Mouse (Mus musculus) hindbrain, embryonic 10.5 days (tissue): ENCODE results near the gene Runx2. TPM values are rescaled to one million over a fixed set of nuclear protein-coding genes. Genes with fewer than 3 reads are reported as not detected.
A peak's percentile ranks its signal among the peaks of the same experiment; 100 is the strongest.

ENCODE experiments used
- DNase-seq: peaks from one replicate; pipeline ENCODE4 v3.0.0-alpha.2; 2017; ENCODE audit warnings: low spot score
- H3K27ac ChIP-seq: fragments of 300-500 bp; sonication (generic); 2 replicates; pipeline ENCODE4 v1.5.1; 2016; ENCODE audit warnings: mild to moderate bottlenecking, moderate library complexity
- H3K27me3 ChIP-seq: fragments of 300-500 bp; sonication (generic); 2 replicates; pipeline ENCODE4 v1.6.1; 2016; ENCODE audit warnings: mild to moderate bottlenecking; ENCODE audit not compliant: poor library complexity, insufficient read depth, severe bottlenecking
- H3K36me3 ChIP-seq: fragments of 300-500 bp; sonication (generic); 2 replicates; pipeline ENCODE4 v1.6.1; 2016; ENCODE audit warnings: mild to moderate bottlenecking, moderate library complexity
- H3K4me1 ChIP-seq: fragments of 300-500 bp; sonication (generic); replicated peaks from 2 replicates; pipeline ENCODE4 v1.6.1; 2016; ENCODE audit warnings: mild to moderate bottlenecking
- H3K4me3 ChIP-seq: fragments of 300-500 bp; sonication (generic); 2 replicates; pipeline ENCODE4 v1.5.1; 2016; ENCODE audit warnings: mild to moderate bottlenecking, moderate library complexity
- H3K9me3 ChIP-seq: fragments of 300-500 bp; sonication (generic); 2 replicates; pipeline ENCODE4 v1.6.1; 2016; ENCODE audit warnings: mild to moderate bottlenecking, moderate library complexity
- whole genome bisulfite sequencing: fragments of 180-500 bp; shearing (Covaris S2); methylation state at CpG from one replicate; pipeline ENCODE4 v1.1.7; 2016; 5-methylcytosine and 5-hydroxymethylcytosine counted together
- polyA plus RNA-seq: library from polyadenylated mRNA; unstranded; fragments of >200 nt; fragmentation: Nextera tagmentation; extraction: Ambion mirVana; gene quantifications from 2 replicates; pipeline ENCODE4 v1.2.1, GENCODE M21; 2016

Runx2 gene
- polyA plus RNA-seq, 1 experiment from 2014 or later: 0.52 TPM

DNA sequence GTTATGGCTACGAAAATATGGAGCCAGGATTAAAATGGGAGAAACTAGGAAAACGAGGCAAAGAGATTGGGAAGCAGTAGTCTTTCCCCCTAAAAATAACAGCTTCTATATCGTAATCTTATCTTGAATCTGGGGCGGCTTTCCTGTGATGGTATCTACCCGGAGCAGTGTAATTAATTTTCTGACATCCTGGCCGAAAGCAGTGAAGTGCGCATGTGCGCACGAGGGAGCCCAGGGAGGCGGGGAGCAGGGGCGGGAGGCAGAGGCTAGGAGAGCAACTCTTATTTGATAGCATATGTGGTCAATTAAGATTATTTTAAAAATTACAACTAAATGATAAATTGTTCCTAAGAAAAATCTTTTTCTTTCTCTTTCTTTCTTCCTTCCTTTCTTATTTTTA, 195.9 kb downstream of the Runx2 start:
- Histone ChIP-seq H3K36me3 (no peaks in the 10 kb centered on the region), H3K27ac (no peak overlapping the region), H3K27me3 (0 out of 2 replicates have a peak, but pooled peaks cover 3% of the 10 kb centered on the region), H3K4me1 (peaks cover 11% of the 10 kb centered on the region), H3K9me3 (peaks cover 7% of the 10 kb centered on the region; the same call in 1 of the 2 replicates), H3K4me3 (no peak overlapping the region)
- WGBS: 72% methylated on average over 11 of the region's 11 CpGs
- DNase-seq: no peak

DNA sequence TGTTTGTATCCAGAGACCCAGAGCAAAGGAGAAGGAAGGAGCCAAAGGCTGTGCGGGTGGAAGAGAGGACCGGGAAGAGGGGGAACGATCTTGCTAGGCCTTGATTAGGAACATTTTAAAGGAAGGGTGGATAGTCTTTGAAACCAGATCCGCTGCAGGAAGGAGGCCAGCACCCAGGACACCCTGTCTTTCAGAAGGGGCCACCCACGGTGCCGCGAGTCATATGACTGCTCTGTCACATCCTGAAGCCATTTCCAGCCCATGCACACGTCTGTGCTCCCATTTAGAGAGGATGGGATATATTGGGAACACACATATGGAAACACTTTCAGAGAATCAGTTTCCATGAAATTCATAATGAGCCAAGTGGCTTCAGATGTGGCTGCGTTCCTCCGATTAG, 196.4 kb downstream of the Runx2 start:
- peak; percentile 25 for DNase-seq
- H3K36me3 ChIP-seq: no peaks in the 10 kb centered on the region
- H3K4me1 ChIP-seq: peaks cover 15% of the 10 kb centered on the region
- H3K4me3 ChIP-seq: no peak overlapping the region
- H3K27ac ChIP-seq: no peak overlapping the region
- 0 out of 2 replicates have a peak, but pooled peaks cover 3% of the 10 kb centered on the region for H3K27me3 ChIP-seq
- 59% methylated on average over 10 of the region's 10 CpGs for WGBS
- H3K9me3 ChIP-seq: peaks cover 7% of the 10 kb centered on the region; the same call in 1 of the 2 replicates

- Histone ChIP-seq H3K9me3 (peaks cover 7% of the 10 kb centered on the region; the same call in 1 of the 2 replicates), H3K27ac (no peak overlapping the region), H3K36me3 (no peaks in the 10 kb centered on the region), H3K27me3 (0 out of 2 replicates have a peak, but pooled peaks cover 3% of the 10 kb centered on the region), H3K4me3 (no peak overlapping the region), H3K4me1 (peaks cover 18% of the 10 kb centered on the region)
- no peak for DNase-seq
- WGBS: 84% methylated on average over 2 of the region's 2 CpGs
These were observed 196.9 kb downstream of the Runx2 start for GRCm38 (mm10) chr17:44617741-44618140.

DNA sequence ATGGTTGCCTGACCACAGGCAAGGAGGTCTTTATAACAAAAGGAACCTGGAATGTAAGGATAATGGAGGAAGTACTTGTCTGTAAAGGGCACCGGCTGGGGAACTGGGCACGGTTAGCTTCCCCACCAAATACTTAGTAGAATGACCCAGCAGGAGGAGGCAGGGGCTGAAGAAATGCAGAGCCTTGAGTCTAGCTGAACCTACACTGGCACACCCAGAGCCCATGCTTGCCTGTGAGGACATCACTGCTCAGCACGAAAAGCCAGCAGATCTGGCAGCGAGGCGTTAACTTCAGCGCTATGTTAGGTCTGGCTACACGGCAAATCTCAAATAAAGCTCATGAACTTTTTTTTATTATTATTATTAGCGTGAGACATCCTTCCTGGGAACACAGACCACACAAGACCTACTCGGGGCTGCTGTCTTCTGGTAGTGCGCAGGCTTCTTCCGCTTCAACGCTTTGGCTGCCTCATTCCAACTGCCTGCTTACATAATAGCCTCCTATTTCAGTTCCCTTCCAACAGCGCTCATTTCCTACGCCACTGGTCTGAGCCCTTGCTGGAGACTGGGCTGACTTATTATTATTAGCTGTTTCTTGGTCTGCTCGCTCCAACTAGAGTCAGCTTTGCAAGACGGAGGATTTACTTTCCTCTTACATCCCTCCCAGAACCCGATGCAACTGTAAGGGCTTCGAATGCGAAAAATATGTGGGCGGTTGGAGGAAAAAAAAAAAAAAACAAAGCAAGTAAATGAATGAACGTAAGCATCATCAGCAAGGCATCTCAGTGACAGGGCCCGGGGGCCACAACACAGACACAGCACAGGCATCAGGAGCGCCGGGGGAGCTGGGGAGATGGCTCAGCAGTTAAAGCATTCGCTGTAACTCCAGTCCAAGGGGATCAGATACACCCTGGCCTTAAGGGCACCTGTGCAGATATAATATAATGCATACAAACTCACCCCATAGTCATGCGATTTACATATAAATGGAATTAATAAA, 200.6 kb downstream of the Runx2 start:
- Histone ChIP-seq H3K4me1 (peaks cover 19% of the 10 kb centered on the region), H3K27ac (no peak overlapping the region)
- DNase-seq: no peak

DNA sequence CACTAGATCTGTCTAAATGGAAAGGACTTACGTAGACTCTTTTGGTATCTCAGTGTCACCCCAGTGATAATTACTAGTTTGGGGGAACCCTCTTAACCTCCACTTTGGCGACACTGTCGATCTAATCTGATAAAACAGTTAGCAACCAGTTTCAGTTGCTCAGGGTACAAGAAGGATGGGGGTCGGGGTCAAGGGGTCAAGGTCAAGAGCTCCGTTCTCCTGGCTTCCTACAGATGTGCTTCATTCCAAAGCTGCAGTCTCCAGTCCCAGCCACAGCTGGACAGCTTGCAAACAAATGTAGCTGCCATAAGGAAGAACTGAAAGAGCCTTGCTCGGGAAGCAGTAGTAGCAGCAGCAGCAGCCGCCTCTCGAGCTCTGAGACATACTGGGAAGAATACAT, 202.0 kb downstream of the Runx2 start:
- no peak for DNase-seq
- Histone ChIP-seq H3K27ac (no peak overlapping the region), H3K36me3 (no peaks in the 10 kb centered on the region), H3K4me1 (peaks cover 19% of the 10 kb centered on the region), H3K9me3 (no peaks in the 10 kb centered on the region), H3K4me3 (no peak overlapping the region), H3K27me3 (no peaks in the 10 kb centered on the region)
- WGBS: 64% methylated on average over 8 of the region's 8 CpGs

More for the DNA sequence above, 200.6 kb downstream of the Runx2 start:
- 69% methylated on average over 26 of the region's 26 CpGs for WGBS
- Histone ChIP-seq H3K27me3 (0 out of 2 replicates have a peak, but pooled peaks cover 3% of the 10 kb centered on the region), H3K9me3 (no peaks in the 10 kb centered on the region), H3K36me3 (no peaks in the 10 kb centered on the region), H3K4me3 (no peak overlapping the region)

DNA sequence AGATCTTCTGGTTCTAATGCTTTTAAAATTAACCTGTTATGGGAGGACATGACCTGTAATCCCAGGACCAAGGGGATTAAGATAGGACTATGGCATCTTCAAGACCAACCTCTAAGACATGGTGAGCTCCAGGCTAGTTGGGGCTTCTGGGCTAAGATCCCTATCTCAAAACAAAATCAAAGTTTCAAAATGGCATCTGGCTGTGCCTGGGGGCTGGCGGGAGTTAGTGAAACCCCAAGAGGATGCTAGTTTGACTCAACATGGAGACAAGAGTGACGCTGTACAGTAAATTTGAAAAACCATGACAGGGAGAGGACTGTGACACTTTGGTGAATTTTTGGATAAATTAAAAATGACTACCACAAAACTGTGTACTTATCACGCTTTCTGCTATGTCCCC, 202.6 kb downstream of the Runx2 start:
- Histone ChIP-seq H3K4me3 (no peak overlapping the region), H3K4me1 (peaks cover 19% of the 10 kb centered on the region), H3K27me3 (no peaks in the 10 kb centered on the region), H3K36me3 (no peaks in the 10 kb centered on the region), H3K27ac (no peak overlapping the region), H3K9me3 (no peaks in the 10 kb centered on the region)
- 94% methylated on average over 3 of the region's 3 CpGs for WGBS
- DNase-seq: no peak

DNA sequence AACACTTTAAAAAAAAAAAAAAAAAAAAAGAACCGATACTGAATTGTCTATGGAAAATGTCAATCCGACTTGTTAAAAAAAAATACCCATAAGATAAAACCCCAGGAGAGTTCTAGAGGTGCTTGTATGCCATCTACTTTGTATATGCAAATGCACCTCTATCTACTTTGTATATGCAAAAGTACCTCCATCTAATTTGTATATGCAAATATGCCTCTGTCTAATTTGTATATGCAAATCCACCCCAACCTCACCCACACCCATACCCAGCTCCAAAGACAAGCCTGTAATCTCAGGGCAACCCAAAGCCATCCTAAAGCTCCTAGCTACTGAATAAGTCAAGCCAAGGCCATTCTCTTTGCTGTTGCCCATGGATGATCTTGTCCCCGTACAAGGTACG, 203.1 kb downstream of the Runx2 start:
- 98% methylated on average over 4 of the region's 4 CpGs for WGBS
- Histone ChIP-seq H3K27me3 (no peaks in the 10 kb centered on the region), H3K4me1 (peaks cover 19% of the 10 kb centered on the region), H3K36me3 (no peaks in the 10 kb centered on the region), H3K27ac (no peak overlapping the region), H3K9me3 (no peaks in the 10 kb centered on the region), H3K4me3 (no peak overlapping the region)
- no peak for DNase-seq

GRCm38 (mm10) chr17:44610828-44611227, 203.8 kb downstream of the Runx2 start:
- no peak overlapping the region for H3K27ac ChIP-seq
- peaks cover 19% of the 10 kb centered on the region for H3K4me1 ChIP-seq
- 83% methylated on average over 6 of the region's 6 CpGs for WGBS
- no peak overlapping the region for H3K4me3 ChIP-seq
- no peaks in the 10 kb centered on the region for H3K36me3 ChIP-seq
- no peak for DNase-seq
- no peaks in the 10 kb centered on the region for H3K27me3 ChIP-seq
- no peaks in the 10 kb centered on the region for H3K9me3 ChIP-seq

DNA sequence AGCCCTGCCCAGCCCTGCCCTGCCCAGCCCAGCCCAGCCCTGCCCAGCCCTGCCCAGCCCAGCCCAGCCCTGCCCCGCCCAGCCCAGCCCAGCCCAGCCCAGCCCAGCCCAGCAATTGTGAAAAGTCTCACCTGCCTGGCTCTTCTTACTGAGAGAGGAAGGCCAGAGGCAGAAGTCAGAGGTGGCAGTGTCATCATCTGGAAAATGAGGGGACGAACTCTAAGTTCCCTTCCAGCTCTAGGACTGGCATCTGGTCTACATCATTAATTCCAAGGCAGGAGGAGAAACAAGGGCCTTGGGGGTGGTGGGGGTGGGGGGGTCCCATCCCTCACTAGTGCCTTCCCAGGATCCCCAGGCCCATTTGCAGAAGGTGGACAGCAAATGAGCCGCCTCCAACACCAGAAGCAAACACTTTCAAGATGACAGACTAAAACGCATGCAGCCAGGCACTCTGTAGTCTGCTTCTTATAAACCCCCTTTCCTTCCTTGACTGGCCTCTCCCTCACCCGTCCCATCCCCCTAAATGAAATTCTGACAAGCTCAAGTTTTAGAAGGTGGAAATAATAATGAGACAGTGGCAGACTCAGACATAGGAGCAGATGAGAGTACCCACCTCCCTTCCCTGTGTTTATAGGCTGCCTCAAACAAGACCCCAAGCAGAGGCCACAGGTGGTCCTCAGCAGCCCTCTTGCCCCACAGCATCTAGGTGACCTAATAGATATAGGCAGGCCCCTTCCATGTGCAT, 204.5 kb downstream of the Runx2 start:
- Histone ChIP-seq H3K27ac (no peak overlapping the region), H3K27me3 (no peaks in the 10 kb centered on the region), H3K4me1 (peaks cover 19% of the 10 kb centered on the region), H3K36me3 (no peaks in the 10 kb centered on the region), H3K4me3 (no peak overlapping the region), H3K9me3 (no peaks in the 10 kb centered on the region)
- DNase-seq: no peak
- 77% methylated on average over 5 of the region's 5 CpGs for WGBS

DNA sequence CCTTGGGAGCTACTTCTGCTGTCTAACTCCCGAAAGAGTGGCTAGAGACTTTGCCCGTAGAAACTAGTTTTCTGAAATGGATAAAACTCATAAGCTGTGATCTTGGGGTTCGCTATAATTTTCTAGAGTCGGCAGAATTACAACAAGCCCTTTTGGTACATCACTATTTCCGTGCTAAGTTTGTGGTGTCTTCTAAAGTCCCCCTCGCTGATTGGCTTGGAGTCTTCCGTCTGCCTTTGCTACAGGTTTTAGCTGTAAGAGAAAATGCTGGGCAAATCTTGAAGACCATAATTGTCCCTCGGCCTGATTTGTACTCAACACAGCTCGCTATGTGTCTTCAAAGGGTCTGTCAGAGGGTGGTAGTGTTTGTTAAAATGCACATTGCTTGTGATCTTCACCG, 205.2 kb downstream of the Runx2 start:
- Histone ChIP-seq H3K27ac (no peak overlapping the region), H3K4me1 (peaks cover 18% of the 10 kb centered on the region), H3K36me3 (no peaks in the 10 kb centered on the region), H3K9me3 (no peaks in the 10 kb centered on the region), H3K27me3 (no peaks in the 10 kb centered on the region), H3K4me3 (no peak overlapping the region)
- WGBS: 88% methylated on average over 10 of the region's 10 CpGs
- no peak for DNase-seq

GRCm38 (mm10) chr17:44608907-44609306, 205.7 kb downstream of the Runx2 start:
- no peaks in the 10 kb centered on the region for H3K9me3 ChIP-seq

GRCm38 (mm10) chr17:44607383-44607782, 207.2 kb downstream of the Runx2 start:
- H3K27me3 ChIP-seq: no peaks in the 10 kb centered on the region
- no peaks in the 10 kb centered on the region for H3K9me3 ChIP-seq
- H3K36me3 ChIP-seq: no peaks in the 10 kb centered on the region
- no peak overlapping the region for H3K4me3 ChIP-seq
- H3K27ac ChIP-seq: no peak overlapping the region
- H3K4me1 ChIP-seq: 0 out of 2 replicates have a peak, but pooled peaks cover under 1% of the 10 kb centered on the region
- WGBS: 89% methylated on average over 8 of the region's 8 CpGs
- DNase-seq: no peak

More at GRCm38 (mm10) chr17:44608907-44609306, 205.7 kb downstream of the Runx2 start:
- Histone ChIP-seq H3K4me1 (peaks cover 14% of the 10 kb centered on the region), H3K27ac (no peak overlapping the region), H3K4me3 (no peak overlapping the region), H3K27me3 (no peaks in the 10 kb centered on the region), H3K36me3 (no peaks in the 10 kb centered on the region)
- DNase-seq: no peak
- 80% methylated on average over 4 of the region's 4 CpGs for WGBS

- no peaks in the 10 kb centered on the region for H3K36me3 ChIP-seq
- no peaks in the 10 kb centered on the region for H3K27me3 ChIP-seq
- no peaks in the 10 kb centered on the region for H3K9me3 ChIP-seq
- no peak overlapping the region for H3K27ac ChIP-seq
- WGBS: 92% methylated on average over 7 of the region's 7 CpGs
- DNase-seq: no peak
- H3K4me1 ChIP-seq: no peaks in the 10 kb centered on the region
- no peak overlapping the region for H3K4me3 ChIP-seq
These were observed 208.4 kb downstream of the Runx2 start for GRCm38 (mm10) chr17:44606245-44606644.
